31 mouse cellular contexts compared by ENCODE assay signal in genomic region chr13:34021998-34022397, GRCm38 (mm10).
"Had no signal": no experiment of that assay in that cellular context is flagged by ENCODE, and none has a peak within 500 bp of the region (broad histone marks: within the 10 kb centered on the region; RNA-seq: fewer than 3 reads in every experiment).

No protein-coding gene starts in this region.

- DNase-seq: left cerebral cortex, postnatal 4 days; liver; liver, embryonic 13.5 days; liver, postnatal 0 days; lung, adult 2 months; lung, embryonic 14.5 days; lung, postnatal 10 days; lung, postnatal 14 days; lung, postnatal 36 days; lung, postnatal 4 days; midbrain, embryonic 14.5 days had no signal

- H3K4me3 ChIP-seq: left cerebral cortex, adult 2 months; limb, embryonic 10.5 days; limb, embryonic 12.5 days; limb, embryonic 13.5 days; limb, embryonic 15.5 days; liver, embryonic 12.5 days; liver, embryonic 13.5 days; liver, embryonic 15.5 days; lung, embryonic 15.5 days; megakaryocyte, embryonic 14.5 days; midbrain, embryonic 10.5 days; midbrain, embryonic 12.5 days; midbrain, embryonic 13.5 days; midbrain, embryonic 15.5 days; myocyte; neural tube, embryonic 12.5 days had no signal

- H3K9me3 ChIP-seq: limb, embryonic 10.5 days; limb, embryonic 12.5 days; limb, embryonic 15.5 days; liver, embryonic 12.5 days; liver, embryonic 13.5 days; liver, embryonic 15.5 days; lung, embryonic 15.5 days; midbrain, embryonic 10.5 days; midbrain, embryonic 12.5 days; midbrain, embryonic 13.5 days; midbrain, embryonic 15.5 days; neural tube, embryonic 12.5 days had no signal

- ATAC-seq: liver, embryonic 12.5 days; liver, postnatal 0 days; midbrain, embryonic 13.5 days; midbrain, embryonic 15.5 days; midbrain, embryonic 16.5 days had no signal

- H3K27ac ChIP-seq: left cerebral cortex, adult 2 months; limb, embryonic 10.5 days; limb, embryonic 12.5 days; limb, embryonic 13.5 days; limb, embryonic 15.5 days; liver, embryonic 12.5 days; liver, embryonic 13.5 days; liver, embryonic 14.5 days; liver, embryonic 15.5 days; lung, embryonic 15.5 days; macrophage; midbrain, embryonic 10.5 days; midbrain, embryonic 12.5 days; midbrain, embryonic 13.5 days; midbrain, embryonic 15.5 days; neural tube, embryonic 12.5 days had no signal

- H3K4me1 ChIP-seq: limb, embryonic 10.5 days; limb, embryonic 12.5 days; limb, embryonic 13.5 days; limb, embryonic 15.5 days; liver, embryonic 12.5 days; liver, embryonic 13.5 days; liver, embryonic 15.5 days; midbrain, embryonic 10.5 days; midbrain, embryonic 12.5 days; midbrain, embryonic 13.5 days; midbrain, embryonic 15.5 days; neural tube, embryonic 12.5 days had no signal

- H3K27me3 ChIP-seq: limb, embryonic 12.5 days; limb, embryonic 13.5 days; limb, embryonic 15.5 days; liver, embryonic 12.5 days; liver, embryonic 13.5 days; liver, embryonic 15.5 days; lung, embryonic 15.5 days; megakaryocyte, embryonic 14.5 days; midbrain, embryonic 12.5 days; midbrain, embryonic 13.5 days; midbrain, embryonic 15.5 days; neural tube, embryonic 12.5 days had no signal

- H3K4me2 ChIP-seq: limb, embryonic 12.5 days; limb, embryonic 13.5 days; limb, embryonic 15.5 days; liver, embryonic 11.5 days; liver, embryonic 12.5 days; liver, embryonic 13.5 days; liver, embryonic 15.5 days; lung, embryonic 14.5 days; lung, embryonic 15.5 days; midbrain, embryonic 11.5 days; midbrain, embryonic 12.5 days; midbrain, embryonic 13.5 days; midbrain, embryonic 15.5 days; neural tube, embryonic 12.5 days had no signal

- H3K9ac ChIP-seq: limb, embryonic 12.5 days; limb, embryonic 13.5 days; limb, embryonic 15.5 days; liver, embryonic 12.5 days; liver, embryonic 13.5 days; liver, embryonic 14.5 days; liver, embryonic 15.5 days; liver, postnatal 0 days; lung, embryonic 14.5 days; lung, embryonic 15.5 days; midbrain, embryonic 12.5 days; midbrain, embryonic 13.5 days; midbrain, embryonic 15.5 days; neural tube, embryonic 12.5 days had no signal
